Mouse (Mus musculus) limb, embryonic 15.5 days (tissue): ENCODE measurements around the gene Ssh2. TPM values are rescaled to one million over a fixed set of nuclear protein-coding genes. Genes with fewer than 3 reads are reported as not detected.
"Not testable (repeated sequence)": the region's sequence is repeated elsewhere in the genome, so short reads cannot be mapped to it uniquely, and the experiment has no call there.

Experiments
- ATAC-seq: fragments of 200-750 bp; cut with Nextera tagmentation; 2 replicates; pipeline ENCODE4 v1.8.0; 2017; ENCODE audit warnings: low read depth, moderate TSS enrichment; ENCODE audit not compliant: insufficient number of reproducible peaks, low FRiP score, low TSS enrichment
- H3K27ac ChIP-seq: fragments of 300-500 bp; sonication (generic); 2 replicates; pipeline ENCODE4 v1.5.1; 2015; ENCODE audit warnings: moderate library complexity, mild to moderate bottlenecking, inconsistent platforms
- H3K27me3 ChIP-seq: fragments of 300-500 bp; sonication (generic); 2 replicates; pipeline ENCODE4 v1.6.1; 2015; ENCODE audit warnings: inconsistent platforms
- H3K36me3 ChIP-seq: fragments of 300-500 bp; sonication (generic); 2 replicates; pipeline ENCODE4 v1.6.1; 2015; ENCODE audit warnings: inconsistent platforms
- H3K4me1 ChIP-seq: fragments of 300-500 bp; sonication (generic); 2 replicates; pipeline ENCODE4 v1.6.1; 2015; ENCODE audit warnings: inconsistent platforms
- H3K4me2 ChIP-seq: fragments of 300-500 bp; sonication (generic); 2 replicates; pipeline ENCODE4 v1.6.1; 2015; ENCODE audit warnings: mild to moderate bottlenecking, inconsistent platforms
- H3K4me3 ChIP-seq: fragments of 300-500 bp; sonication (generic); 2 replicates; pipeline ENCODE4 v1.5.1; 2015; ENCODE audit warnings: mild to moderate bottlenecking, inconsistent platforms
- H3K9ac ChIP-seq: fragments of 300-500 bp; sonication (generic); 2 replicates; pipeline ENCODE4 v1.6.1; 2015; ENCODE audit warnings: inconsistent platforms
- H3K9me3 ChIP-seq: fragments of 300-500 bp; sonication (generic); 2 replicates; pipeline ENCODE4 v1.6.1; 2016; ENCODE audit warnings: inconsistent platforms
- WGBS: fragments of 180-500 bp; shearing (Covaris S2); methylation state at CpG from one replicate; pipeline ENCODE4 v1.1.7; 2015; 5-methylcytosine and 5-hydroxymethylcytosine counted together
- polyA plus RNA-seq: library from polyadenylated mRNA; unstranded; fragments of >200 nt; fragmentation: Nextera tagmentation; extraction: Ambion mirVana; gene quantifications from 2 replicates; pipeline ENCODE4 v1.2.1, GENCODE M21; 2015

The Ssh2 gene
- polyA plus RNA-seq, 1 experiment from 2014 or later, result 7.9 TPM

DNA sequence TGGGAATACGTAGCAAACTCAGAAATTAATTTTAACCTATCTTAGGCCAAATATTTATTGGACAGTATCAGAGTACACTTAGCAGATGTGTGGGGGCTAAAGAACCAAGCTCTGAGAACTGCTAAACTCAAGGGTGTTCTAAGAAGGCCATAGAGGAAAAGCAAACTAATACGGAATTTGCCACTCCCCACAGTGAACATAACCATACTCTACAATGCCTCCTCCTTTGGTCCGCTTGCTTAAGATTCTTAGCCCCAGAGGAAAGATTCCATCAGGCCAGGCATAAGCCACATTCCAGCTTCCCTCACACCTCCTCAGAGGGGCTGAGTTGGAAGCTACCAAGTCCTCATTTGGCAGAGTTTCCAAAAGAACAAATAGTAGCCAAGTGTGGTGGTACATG, 165.1 kb downstream of the Ssh2 start:
- H3K9me3 ChIP-seq, result no peaks in the 10 kb centered on the region
- H3K36me3 ChIP-seq, result no peaks in the 10 kb centered on the region
- no peak overlapping the region for H3K4me3 ChIP-seq
- no peak overlapping the region for H3K27ac ChIP-seq
- no peaks in the 10 kb centered on the region for H3K27me3 ChIP-seq
- no peak overlapping the region for H3K9ac ChIP-seq
- WGBS, result 69% methylated on average over 3 of the region's 3 CpGs
- no peak overlapping the region for H3K4me2 ChIP-seq
- no peak for ATAC-seq
- H3K4me1 ChIP-seq, result no peaks in the 10 kb centered on the region

DNA sequence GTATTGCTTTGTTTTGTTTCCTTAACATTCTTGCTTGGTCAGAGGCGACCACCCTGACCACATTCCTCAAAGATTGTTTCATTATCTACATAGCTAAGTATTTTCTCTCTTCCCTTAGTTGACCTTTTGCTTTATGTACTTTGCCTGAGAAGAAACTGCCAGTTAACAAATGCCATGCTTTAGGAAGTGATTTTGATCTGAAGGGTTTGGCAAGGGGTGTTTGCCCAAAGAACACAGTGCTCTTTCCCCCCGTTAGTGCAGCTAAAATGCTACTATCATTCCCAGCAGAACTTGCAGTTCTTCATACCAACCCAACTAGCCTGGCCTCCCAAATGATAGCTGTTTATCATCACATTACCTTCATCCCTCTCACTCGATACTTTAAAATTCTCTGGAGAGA, 168.1 kb downstream of the Ssh2 start:
- Histone ChIP-seq H3K27ac (no peak overlapping the region), H3K4me3 (no peak overlapping the region)
- WGBS, result 63% methylated on average over 3 of the region's 3 CpGs

GRCm38 (mm10) chr11:77385706-77386690, 169.9 kb downstream of the Ssh2 start:
- 39% methylated on average over 3 of the region's 3 CpGs for WGBS
- Histone ChIP-seq H3K9me3 (no peaks in the 10 kb centered on the region), H3K9ac (no peak overlapping the region)

More for the DNA sequence above, 168.1 kb downstream of the Ssh2 start:
- ATAC-seq, result no peak
- H3K27me3 ChIP-seq, result no peaks in the 10 kb centered on the region
- no peaks in the 10 kb centered on the region for H3K4me1 ChIP-seq
- no peak overlapping the region for H3K4me2 ChIP-seq
- no peak overlapping the region for H3K9ac ChIP-seq
- no peaks in the 10 kb centered on the region for H3K36me3 ChIP-seq
- no peaks in the 10 kb centered on the region for H3K9me3 ChIP-seq

GRCm38 (mm10) chr11:77388197-77388596, 172.1 kb downstream of the Ssh2 start:
- H3K27ac ChIP-seq, H3K36me3 ChIP-seq, ATAC-seq, H3K27me3 ChIP-seq, H3K4me2 ChIP-seq, H3K4me3 ChIP-seq, H3K9me3 ChIP-seq, H3K4me1 ChIP-seq, H3K9ac ChIP-seq: not testable (repeated sequence)
- 80% methylated on average over 3 of the region's 3 CpGs for WGBS

More at GRCm38 (mm10) chr11:77385706-77386690, 169.9 kb downstream of the Ssh2 start:
- H3K27me3 ChIP-seq, result no peaks in the 10 kb centered on the region
- ATAC-seq, result no peak
- no peaks in the 10 kb centered on the region for H3K36me3 ChIP-seq
- H3K4me1 ChIP-seq, result no peaks in the 10 kb centered on the region
- H3K4me3 ChIP-seq, result no peak overlapping the region
- H3K4me2 ChIP-seq, result no peak overlapping the region
- H3K27ac ChIP-seq, result no peak overlapping the region

GRCm38 (mm10) chr11:77395539-77395938, 179.5 kb downstream of the Ssh2 start:
- H3K9ac ChIP-seq, result no peak overlapping the region
- 86% methylated on average over 2 of the region's 2 CpGs for WGBS
- H3K4me2 ChIP-seq, result no peak overlapping the region
- 0 out of 2 replicates have a peak, but pooled peaks cover 6% of the 10 kb centered on the region for H3K36me3 ChIP-seq
- H3K27me3 ChIP-seq, result no peaks in the 10 kb centered on the region
- H3K4me3 ChIP-seq, result no peak overlapping the region
- H3K9me3 ChIP-seq, result no peaks in the 10 kb centered on the region
- no peak for ATAC-seq
- H3K4me1 ChIP-seq, result no peaks in the 10 kb centered on the region
- no peak overlapping the region for H3K27ac ChIP-seq

- no peaks in the 10 kb centered on the region for H3K9me3 ChIP-seq
- H3K4me1 ChIP-seq, result no peaks in the 10 kb centered on the region; the same call in 1 of the 2 replicates
- H3K36me3 ChIP-seq, result 0 out of 2 replicates have a peak, but pooled peaks cover 2% of the 10 kb centered on the region
- H3K27me3 ChIP-seq, result no peaks in the 10 kb centered on the region
- H3K4me2 ChIP-seq, result no peak overlapping the region
- H3K27ac ChIP-seq, result no peak overlapping the region
- 66% methylated on average over 2 of the region's 2 CpGs for WGBS
- no peak for ATAC-seq
- no peak overlapping the region for H3K4me3 ChIP-seq
- H3K9ac ChIP-seq, result no peak overlapping the region
These were observed 186.4 kb downstream of the Ssh2 start for GRCm38 (mm10) chr11:77402508-77402907.

GRCm38 (mm10) chr11:77406329-77406728, 190.2 kb downstream of the Ssh2 start:
- 76% methylated on average over 2 of the region's 2 CpGs for WGBS
- no peak for ATAC-seq
- no peak overlapping the region for H3K4me2 ChIP-seq
- H3K36me3 ChIP-seq, result no peaks in the 10 kb centered on the region
- H3K27me3 ChIP-seq, result no peaks in the 10 kb centered on the region
- H3K4me1 ChIP-seq, result no peaks in the 10 kb centered on the region; the same call in 1 of the 2 replicates
- H3K4me3 ChIP-seq, result no peak overlapping the region
- H3K9me3 ChIP-seq, result no peaks in the 10 kb centered on the region
- no peak overlapping the region for H3K27ac ChIP-seq
- H3K9ac ChIP-seq, result no peak overlapping the region

- 0 out of 2 replicates have a peak overlapping the region, but pooled peaks have one; percentile 43 for H3K27ac ChIP-seq
- H3K9ac ChIP-seq, result no peak overlapping the region
- H3K4me3 ChIP-seq, result no peak overlapping the region
- no peak overlapping the region for H3K4me2 ChIP-seq
- 68% methylated on average over 6 of the region's 6 CpGs for WGBS
- H3K4me1 ChIP-seq, result no peaks in the 10 kb centered on the region
- ATAC-seq, result no peak
- no peaks in the 10 kb centered on the region for H3K27me3 ChIP-seq
- H3K9me3 ChIP-seq, result no peaks in the 10 kb centered on the region
- H3K36me3 ChIP-seq, result no peaks in the 10 kb centered on the region
These were observed 193.8 kb downstream of the Ssh2 start for GRCm38 (mm10) chr11:77409879-77410278.

- Histone ChIP-seq H3K27me3 (no peaks in the 10 kb centered on the region), H3K9me3 (no peaks in the 10 kb centered on the region), H3K4me1 (no peaks in the 10 kb centered on the region), H3K36me3 (no peaks in the 10 kb centered on the region), H3K27ac (no peak overlapping the region), H3K9ac (no peak overlapping the region), H3K4me2 (no peak overlapping the region), H3K4me3 (no peak overlapping the region)
- no peak for ATAC-seq
These were observed 195.2 kb downstream of the Ssh2 start for GRCm38 (mm10) chr11:77411284-77411683.

DNA sequence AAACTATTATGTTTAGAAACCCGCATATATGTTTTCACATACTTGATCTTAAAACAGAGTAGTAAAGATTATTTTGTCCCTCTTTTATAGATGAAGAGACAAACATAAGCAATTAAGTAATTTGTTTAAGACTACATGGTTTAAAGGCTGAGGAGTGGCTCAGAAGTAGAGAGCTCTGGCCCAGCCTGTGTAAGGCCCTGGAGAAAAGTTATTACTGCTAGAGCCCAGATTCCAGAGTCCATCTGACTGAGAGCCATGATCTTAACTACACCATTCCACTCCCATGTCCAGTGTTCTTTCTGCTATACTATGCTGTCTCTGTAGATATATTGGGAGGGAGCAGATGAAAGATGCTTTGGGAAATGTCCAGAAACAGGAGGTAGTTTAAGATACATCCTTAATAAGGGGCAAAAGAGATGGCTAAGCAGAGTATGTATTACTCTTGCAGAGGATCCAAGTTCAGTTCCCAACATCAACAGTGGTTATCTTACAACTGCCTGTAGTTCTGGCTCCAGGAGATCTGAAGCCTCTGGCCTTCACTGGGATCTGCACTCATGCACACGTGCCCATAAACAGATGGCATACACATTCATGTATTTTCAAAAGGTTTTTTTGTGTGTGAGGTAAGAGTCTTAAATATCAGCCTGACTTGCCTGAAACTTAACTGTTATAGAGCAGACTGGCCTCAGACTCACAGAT, 198.2 kb downstream of the Ssh2 start:
- no peak overlapping the region for H3K9ac ChIP-seq
- no peaks in the 10 kb centered on the region for H3K27me3 ChIP-seq
- H3K4me1 ChIP-seq, result no peaks in the 10 kb centered on the region
- no peaks in the 10 kb centered on the region for H3K36me3 ChIP-seq
- H3K4me2 ChIP-seq, result no peak overlapping the region
- H3K4me3 ChIP-seq, result no peak overlapping the region
- 58% methylated on average over 2 of the region's 2 CpGs for WGBS
- no peak overlapping the region for H3K27ac ChIP-seq
- ATAC-seq, result no peak
- H3K9me3 ChIP-seq, result no peaks in the 10 kb centered on the region

DNA sequence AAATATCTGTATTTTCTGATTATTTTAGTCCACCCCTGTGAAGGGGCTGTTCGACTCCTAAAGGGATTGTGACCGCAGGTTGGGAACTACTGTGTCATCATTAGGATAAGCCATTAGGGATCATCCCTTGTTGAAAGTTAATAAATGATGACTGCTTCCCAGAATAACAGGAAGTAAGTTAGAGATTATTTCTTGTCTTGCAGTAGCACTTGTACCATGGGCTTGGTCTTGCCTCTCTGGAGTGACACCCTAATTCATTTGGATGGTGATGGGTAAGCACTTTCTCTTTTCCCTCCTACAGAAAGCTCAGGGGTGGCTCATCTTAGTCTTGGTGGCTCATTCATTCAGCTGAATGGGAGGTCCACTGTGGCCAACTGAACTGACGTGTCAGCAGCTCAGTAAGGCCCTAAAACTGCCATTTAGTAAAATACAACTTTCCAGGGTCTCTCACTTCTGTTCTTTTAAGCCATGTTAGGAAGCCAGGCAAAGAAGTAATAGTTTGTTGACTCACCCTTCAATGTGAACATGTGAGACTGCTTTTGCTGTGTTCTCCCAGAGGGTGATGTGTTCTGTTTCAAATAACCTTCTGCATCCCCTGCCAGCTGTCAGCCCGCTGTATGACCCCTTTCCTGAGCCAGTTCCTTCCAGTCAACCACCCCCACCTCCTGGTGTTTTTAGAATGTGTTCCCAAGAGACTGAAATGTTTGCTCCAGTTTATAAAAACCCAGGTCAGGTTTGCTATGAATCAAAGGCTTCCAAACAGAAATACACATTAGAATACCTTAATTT, 200.3 kb downstream of the Ssh2 start:
- WGBS, result 71% methylated on average over 4 of the region's 4 CpGs

More for the DNA sequence above, 200.3 kb downstream of the Ssh2 start:
- Histone ChIP-seq H3K9me3 (no peaks in the 10 kb centered on the region), H3K9ac (no peak overlapping the region), H3K4me1 (no peaks in the 10 kb centered on the region), H3K36me3 (no peaks in the 10 kb centered on the region), H3K27me3 (no peaks in the 10 kb centered on the region), H3K4me3 (no peak overlapping the region), H3K27ac (no peak overlapping the region), H3K4me2 (no peak overlapping the region)
- ATAC-seq, result no peak
